Mouse (Mus musculus) kidney, postnatal 10 days (tissue): Measurements from ENCODE around the gene Fez1.
A peak's percentile ranks its signal among the peaks of the same experiment; 100 is the strongest.

Experiments used
- DNase-seq: peaks from one replicate; pipeline ENCODE4 v3.0.0; 2021; ENCODE audit warnings: mixed read lengths

The Fez1 gene

GRCm38 (mm10) chr9:36821644-36822000 is at the start of gene Fez1:
Gene Fez1 (plus strand): TSS chr9:36821864.
- peak; percentile 27 for DNase-seq

GRCm38 (mm10) chr9:36783921-36784320 is 37.7 kb upstream of the Fez1 start:
- no peak for DNase-seq

- no peak for DNase-seq
These were observed 29.5 kb upstream of the Fez1 start for GRCm38 (mm10) chr9:36792191-36792590.

GRCm38 (mm10) chr9:36794487-36794886 is 27.2 kb upstream of the Fez1 start:
- DNase-seq, result no peak

- DNase-seq, result no peak
These were observed 26.1 kb upstream of the Fez1 start for GRCm38 (mm10) chr9:36795556-36795955.

GRCm38 (mm10) chr9:36796224-36796623 is 25.4 kb upstream of the Fez1 start:
- DNase-seq, result no peak

GRCm38 (mm10) chr9:36796781-36797555 is 24.7 kb upstream of the Fez1 start, which contains the start of gene Ei24:
Gene Ei24 (minus strand): TSS chr9:36797393.
- DNase-seq, result peak; percentile 98

GRCm38 (mm10) chr9:36801961-36802360 is 19.7 kb upstream of the Fez1 start:
- no peak for DNase-seq

GRCm38 (mm10) chr9:36802951-36803350 is 18.7 kb upstream of the Fez1 start:
- DNase-seq, result no peak

GRCm38 (mm10) chr9:36803386-36803785 is 18.3 kb upstream of the Fez1 start:
- DNase-seq, result no peak

GRCm38 (mm10) chr9:36803926-36804325 is 17.7 kb upstream of the Fez1 start:
- DNase-seq, result no peak

- DNase-seq, result no peak
These were observed 16.2 kb upstream of the Fez1 start for GRCm38 (mm10) chr9:36805256-36805975.

- DNase-seq, result no peak
These were observed 13.4 kb upstream of the Fez1 start for GRCm38 (mm10) chr9:36808126-36808785.

GRCm38 (mm10) chr9:36814486-36814885 is 7.2 kb upstream of the Fez1 start:
- DNase-seq, result no peak

- no peak for DNase-seq
These were observed 2.8 kb upstream of the Fez1 start for GRCm38 (mm10) chr9:36818905-36819304.

- no peak for DNase-seq
These were observed 558 bp upstream of the Fez1 start for GRCm38 (mm10) chr9:36820969-36821643.

GRCm38 (mm10) chr9:36822024-36822423 is 360 bp downstream of the Fez1 start:
- DNase-seq, result no peak

- DNase-seq, result no peak
These were observed 5.1 kb downstream of the Fez1 start for GRCm38 (mm10) chr9:36826612-36827363.

GRCm38 (mm10) chr9:36831401-36831800 is 9.7 kb downstream of the Fez1 start:
- DNase-seq, result no peak

GRCm38 (mm10) chr9:36832529-36832928 is 10.9 kb downstream of the Fez1 start:
- DNase-seq, result peak; percentile 71

- DNase-seq, result no peak
These were observed 11.6 kb downstream of the Fez1 start for GRCm38 (mm10) chr9:36833043-36833881.
